Mouse (Mus musculus) hindbrain, postnatal 0 days (tissue): ENCODE measurements around the gene Hscb. TPM values are rescaled to one million over a fixed set of nuclear protein-coding genes. Genes with fewer than 3 reads are reported as not detected.
"Not testable (repeated sequence)": the region's sequence is repeated elsewhere in the genome, so short reads cannot be mapped to it uniquely, and the experiment has no call there.

Source experiments
- ATAC-seq: fragments of 200-750 bp; cut with Nextera tagmentation; 2 replicates; pipeline ENCODE4 v1.8.0; 2017; ENCODE audit warnings: mild to moderate bottlenecking, moderate TSS enrichment, moderate library complexity
- DNase-seq: peaks from one replicate; pipeline ENCODE4 v3.0.0-alpha.2; 2015; ENCODE audit warnings: low spot score
- H3K27ac ChIP-seq: fragments of 300-500 bp; sonication (generic); 2 replicates; pipeline ENCODE4 v1.5.1; 2014; ENCODE audit warnings: mild to moderate bottlenecking
- H3K27me3 ChIP-seq: fragments of 300-500 bp; sonication (generic); 2 replicates; pipeline ENCODE4 v1.6.1; 2014; ENCODE audit warnings: low read length, mixed read lengths; ENCODE audit not compliant: insufficient read depth
- H3K36me3 ChIP-seq: fragments of 300-500 bp; sonication (generic); 2 replicates; pipeline ENCODE4 v1.6.1; 2014; ENCODE audit warnings: low read length, mixed read lengths; ENCODE audit not compliant: insufficient read depth
- H3K4me1 ChIP-seq: fragments of 300-500 bp; sonication (generic); 2 replicates; pipeline ENCODE4 v1.6.1; 2014; ENCODE audit warnings: antibody characterized with exemption, low read length, mixed read lengths; ENCODE audit not compliant: insufficient read depth
- H3K4me2 ChIP-seq: fragments of 300-500 bp; sonication (generic); 2 replicates; pipeline ENCODE4 v1.6.1; 2014; ENCODE audit warnings: low read depth, mild to moderate bottlenecking, low read length, moderate library complexity, mixed read lengths
- H3K4me3 ChIP-seq: fragments of 300-500 bp; sonication (generic); 2 replicates; pipeline ENCODE4 v1.5.1; 2014; ENCODE audit warnings: low read length
- H3K9ac ChIP-seq: fragments of 300-500 bp; sonication (generic); replicated peaks from 2 replicates; pipeline ENCODE4 v1.6.1; 2014; ENCODE audit warnings: mild to moderate bottlenecking, low read length, moderate library complexity, mixed read lengths
- H3K9me3 ChIP-seq: fragments of 300-500 bp; sonication (generic); 2 replicates; pipeline ENCODE4 v1.6.1; 2016; ENCODE audit warnings: low read length, mixed read lengths
- CTCF ChIP-seq: IDR thresholded peaks from 2 replicates; pipeline ENCODE4 v1.5.1; 2016; ENCODE audit warnings: antibody characterized with exemption, control low read depth, low read depth
- WGBS: fragments of 180-500 bp; shearing (Covaris S2); extraction: QIAGEN DNeasy Blood & Tissue Kit; methylation state at CpG from one replicate; pipeline ENCODE4 v1.1.7; 2014; 5-methylcytosine and 5-hydroxymethylcytosine counted together
- polyA plus RNA-seq: library from polyadenylated mRNA; unstranded; fragments of >200 nt; fragmentation: Nextera tagmentation; extraction: Ambion mirVana; gene quantifications from 2 replicates; pipeline ENCODE4 v1.2.1, GENCODE M21; 2015
- total RNA-seq: library from RNA; depleted of rRNA; stranded (reverse); fragments of >200 nt; gene quantifications from 2 replicates; pipeline ENCODE4 v1.2.3, GENCODE M21; 2014; rRNA removed

Gene Hscb
- total RNA-seq (10.0 and 10.5 TPM in 2 replicates), polyA plus RNA-seq (12.0 and 16.4 TPM in 2 replicates)

DNA sequence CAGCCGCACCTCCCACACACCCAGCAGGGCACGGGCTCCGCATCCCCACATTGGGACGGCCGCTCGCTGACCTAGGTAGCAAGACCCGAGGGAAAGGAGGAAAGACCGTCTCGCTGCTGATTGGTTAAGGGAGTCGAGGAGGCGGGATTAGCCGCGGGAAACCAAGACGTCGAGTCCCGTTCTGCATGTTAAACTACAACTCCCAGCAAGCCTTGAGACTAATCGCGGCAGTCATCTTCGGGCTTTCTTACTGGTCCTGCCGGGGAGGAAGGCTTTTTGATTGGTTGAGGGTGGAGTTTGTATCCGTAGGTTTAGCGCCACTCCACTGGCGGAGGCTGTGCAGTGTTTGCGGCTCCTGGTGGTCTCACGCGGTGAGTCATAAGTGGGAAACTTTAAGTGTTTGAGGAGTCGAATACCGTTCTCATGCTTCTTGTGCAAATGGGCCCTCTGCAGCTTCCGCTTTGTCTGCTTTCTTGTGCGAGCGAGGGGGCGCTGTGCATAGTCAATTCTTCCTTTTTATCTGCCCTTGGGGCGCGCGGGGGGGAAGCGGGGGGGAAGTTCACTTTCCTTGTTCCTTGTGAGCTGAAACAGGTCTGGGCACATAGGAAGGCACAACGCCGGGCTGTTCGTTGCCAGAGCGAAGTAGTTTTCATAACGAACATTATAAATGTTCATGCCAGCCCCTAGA is at the start of gene Hscb, which contains the start of gene Chek2:
Hscb (minus strand) TSS at position 100 of the 688 bp plus-strand sequence.
Chek2 (plus strand) TSS at position 302 of the 688 bp plus-strand sequence.
- TF ChIP-seq CTCF = peak; percentile 70
- peak; percentile 98 for ATAC-seq
- WGBS = under 1% methylated on average over 41 of the region's 41 CpGs
- Histone ChIP-seq H3K4me1 (no peaks in the 10 kb centered on the region), H3K9ac (peak within 1 kb of the TSS; percentile 60), H3K36me3 (no peaks in the 10 kb centered on the region), H3K4me2 (peak within 1 kb of the TSS; percentile 91), H3K4me3 (peak within 1 kb of the TSS; percentile 60), H3K27ac (peak within 1 kb of the TSS; percentile 42; the same call in 1 of the 2 replicates), H3K27me3 (no peaks in the 10 kb centered on the region), H3K9me3 (no peaks in the 10 kb centered on the region)
- peak; percentile 99 for DNase-seq

DNA sequence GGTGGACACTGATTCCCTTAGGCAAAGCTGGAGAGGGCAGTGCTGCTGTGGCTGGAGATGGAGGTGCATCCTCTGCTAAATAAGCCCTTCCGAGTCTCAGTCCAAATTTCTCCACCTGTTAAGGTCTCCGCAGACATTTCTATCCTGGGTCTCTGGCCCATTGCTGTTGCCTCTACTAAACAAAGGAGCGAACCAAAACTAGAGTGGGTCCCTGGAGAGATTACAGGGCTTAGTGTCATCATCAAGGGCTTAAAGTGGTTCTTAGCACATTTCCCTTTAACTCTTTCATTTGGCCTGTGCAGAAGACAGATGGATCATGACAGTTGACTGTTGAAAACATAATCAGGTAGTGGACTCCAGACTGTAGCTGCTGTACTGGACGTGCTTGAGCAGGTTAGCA is 49.0 kb upstream of the Hscb start:
- WGBS = 74% methylated on average over 4 of the region's 4 CpGs

DNA sequence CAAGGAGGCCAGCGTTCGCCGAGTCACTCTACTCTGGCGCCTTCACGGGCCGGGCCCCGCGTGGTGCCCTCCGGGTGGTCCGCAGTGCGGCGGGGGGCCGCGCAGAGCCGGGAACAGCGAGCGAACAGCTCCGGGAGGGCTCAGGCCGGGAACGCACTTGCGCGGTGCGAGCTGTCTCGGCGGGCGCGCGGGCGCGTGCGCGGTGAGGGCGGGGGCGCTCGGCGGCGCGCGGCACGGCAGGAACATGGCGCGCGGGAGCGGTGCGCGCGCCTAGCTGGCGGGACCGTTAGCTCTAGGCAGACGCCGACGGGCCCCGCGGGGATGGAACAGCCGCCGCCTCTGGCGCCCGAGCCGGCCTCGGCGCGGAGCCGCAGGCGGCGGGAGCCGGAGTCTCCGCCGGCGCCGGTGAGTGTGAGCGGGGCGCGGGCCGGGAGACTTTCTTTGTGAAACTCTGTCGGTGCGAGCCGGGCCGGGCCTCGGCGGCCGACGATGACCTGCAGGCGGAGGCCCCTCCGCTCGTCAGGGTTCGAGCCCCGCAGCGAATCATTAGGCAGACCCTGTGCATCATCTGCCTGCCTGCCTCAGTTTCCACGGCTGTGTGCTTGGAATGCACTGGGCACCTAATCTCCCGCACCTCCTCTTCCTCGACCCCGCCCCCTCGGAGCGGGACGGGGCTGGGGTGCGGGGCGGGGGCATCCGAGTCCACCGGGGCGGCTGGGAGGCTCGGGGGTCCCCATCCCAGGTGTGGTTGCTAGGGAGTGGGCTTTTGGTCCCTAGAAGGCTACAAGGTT is 40.2 kb upstream of the Hscb start, which contains the start of gene Ttc28:
Ttc28 (plus strand) TSS at position 220 of the 791 bp plus-strand sequence.
- peak within 1 kb of the TSS; percentile 86 for H3K9ac ChIP-seq
- WGBS = under 1% methylated on average over 80 of the region's 101 CpGs
- ATAC-seq (peak; percentile 92), DNase-seq (peak; percentile 96)
- H3K9me3 ChIP-seq = no peaks in the 10 kb centered on the region
- peak within 1 kb of the TSS; percentile 96 for H3K4me2 ChIP-seq
- H3K4me3 ChIP-seq = peak within 1 kb of the TSS; percentile 83
- H3K36me3 ChIP-seq = no peaks in the 10 kb centered on the region
- H3K4me1 ChIP-seq = peaks cover 3% of the 10 kb centered on the region; the same call in 1 of the 2 replicates
- H3K27ac ChIP-seq = peak within 1 kb of the TSS; percentile 84
- no peaks in the 10 kb centered on the region for H3K27me3 ChIP-seq
- no peak for TF ChIP-seq CTCF

More for the DNA sequence above, 49.0 kb upstream of the Hscb start:
- ATAC-seq (no peak), DNase-seq (peak; percentile 18)
- peaks cover 4% of the 10 kb centered on the region; the same call in 1 of the 2 replicates for H3K36me3 ChIP-seq
- no peak overlapping the region for H3K4me2 ChIP-seq
- H3K4me1 ChIP-seq = no peaks in the 10 kb centered on the region
- H3K4me3 ChIP-seq = no peak overlapping the region
- H3K9ac ChIP-seq = no peak overlapping the region
- no peak overlapping the region for H3K27ac ChIP-seq
- no peak for TF ChIP-seq CTCF
- H3K27me3 ChIP-seq = no peaks in the 10 kb centered on the region
- H3K9me3 ChIP-seq = no peaks in the 10 kb centered on the region

DNA sequence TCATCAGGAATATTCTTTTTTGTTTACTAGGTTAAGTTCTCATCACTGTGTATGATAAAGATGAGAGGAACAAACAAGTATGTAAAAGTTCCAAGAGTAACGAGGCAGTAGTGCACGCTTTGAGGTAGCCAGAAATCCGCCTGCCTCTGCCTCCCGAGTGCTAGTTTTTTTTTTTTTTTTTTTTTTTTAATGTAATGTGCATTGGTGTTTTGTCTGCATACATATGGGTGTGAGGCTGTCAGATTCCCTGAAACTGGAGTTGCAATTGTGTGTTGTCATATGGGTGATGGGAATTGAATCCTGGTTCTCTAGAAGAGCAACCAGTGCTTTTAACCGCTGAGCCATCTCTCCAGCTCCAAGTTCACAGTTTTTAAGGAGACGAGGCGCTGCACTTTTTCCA is 39.5 kb upstream of the Hscb start:
- TF ChIP-seq CTCF = no peak
- Histone ChIP-seq H3K36me3 (no peaks in the 10 kb centered on the region), H3K4me1 (peaks cover 3% of the 10 kb centered on the region; the same call in 1 of the 2 replicates), H3K27me3 (no peaks in the 10 kb centered on the region), H3K9ac (peak overlapping the region; percentile 86), H3K4me3 (peak overlapping the region; percentile 83), H3K9me3 (no peaks in the 10 kb centered on the region), H3K27ac (peak overlapping the region; percentile 84), H3K4me2 (peak overlapping the region; percentile 96)
- 62% methylated on average over 7 of the region's 7 CpGs for WGBS
- no peak for DNase-seq
- no peak for ATAC-seq

DNA sequence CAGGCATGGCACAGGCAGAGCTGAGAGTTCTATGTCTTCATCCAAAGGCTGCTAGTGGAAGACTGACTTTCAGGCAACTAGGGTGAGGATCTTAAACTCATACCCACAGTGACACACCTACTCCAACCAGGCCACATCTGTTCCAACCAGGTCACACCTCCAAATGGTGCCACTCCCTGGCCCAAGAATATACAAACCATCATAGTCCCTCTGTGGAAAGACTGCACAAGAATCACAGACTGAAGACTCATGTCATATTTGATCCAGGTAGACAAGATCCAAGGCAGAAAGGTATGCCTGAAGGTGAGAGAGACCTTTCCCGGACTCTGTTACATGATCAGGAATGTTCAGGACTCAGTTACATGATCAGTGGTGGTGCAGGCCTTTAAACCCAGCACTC is 38.9 kb upstream of the Hscb start:
- ATAC-seq, H3K9ac ChIP-seq, H3K27ac ChIP-seq, DNase-seq, H3K27me3 ChIP-seq, H3K36me3 ChIP-seq, H3K4me3 ChIP-seq, H3K9me3 ChIP-seq, H3K4me2 ChIP-seq, H3K4me1 ChIP-seq: not testable (repeated sequence)
- 98% methylated on average over 1 of the region's 1 CpGs for WGBS

DNA sequence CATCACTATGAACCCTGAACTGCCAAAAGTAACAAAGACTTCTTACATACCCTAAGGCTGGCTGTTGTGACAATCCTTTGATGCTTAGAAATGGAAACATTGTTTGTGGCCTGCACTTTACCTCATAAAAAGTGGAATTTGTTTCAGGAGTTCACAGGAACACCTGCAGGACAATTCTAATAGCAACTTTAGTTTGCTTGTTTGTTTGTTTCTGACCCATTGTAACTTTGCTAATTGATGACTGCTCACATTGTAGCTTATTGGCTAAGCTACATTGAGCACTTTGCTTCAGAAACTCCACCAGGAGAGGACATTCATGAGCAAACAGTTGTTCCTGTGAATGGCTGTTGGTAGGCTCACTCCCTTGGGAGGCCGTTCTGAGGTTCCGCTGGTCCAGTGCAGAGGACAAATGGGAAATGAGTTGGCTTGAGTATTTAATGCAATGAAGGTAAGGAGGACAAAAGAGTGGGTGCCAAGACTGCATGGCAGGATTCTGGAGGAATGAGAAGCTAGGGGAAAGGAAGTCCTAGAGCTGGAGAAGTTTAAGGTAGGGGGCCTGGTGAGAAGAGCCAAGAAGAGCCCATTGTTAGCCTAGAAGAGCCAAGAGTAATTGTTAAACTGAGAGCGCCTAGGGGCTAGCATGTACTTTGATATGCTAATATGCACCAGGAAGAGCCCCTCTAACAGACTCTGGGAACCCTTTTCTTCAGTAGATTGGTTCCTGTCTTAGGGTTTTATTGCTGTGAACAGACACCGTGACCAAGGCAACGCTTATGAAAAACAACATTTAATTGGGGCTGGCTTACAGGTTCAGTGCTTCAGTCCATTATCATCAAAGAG is 38.3 kb upstream of the Hscb start:
- no peak for DNase-seq
- WGBS = 64% methylated on average over 5 of the region's 5 CpGs
- H3K4me3 ChIP-seq = no peak overlapping the region
- H3K36me3 ChIP-seq = no peaks in the 10 kb centered on the region
- no peak for ATAC-seq
- no peak overlapping the region for H3K9ac ChIP-seq
- H3K4me1 ChIP-seq = peaks cover 3% of the 10 kb centered on the region; the same call in 1 of the 2 replicates
- no peak for TF ChIP-seq CTCF
- no peaks in the 10 kb centered on the region for H3K9me3 ChIP-seq
- no peaks in the 10 kb centered on the region for H3K27me3 ChIP-seq
- H3K4me2 ChIP-seq = no peak overlapping the region
- H3K27ac ChIP-seq = no peak overlapping the region
